Comparison of ENCODE assay signal across 8 mouse cellular contexts in the genomic region with DNA sequence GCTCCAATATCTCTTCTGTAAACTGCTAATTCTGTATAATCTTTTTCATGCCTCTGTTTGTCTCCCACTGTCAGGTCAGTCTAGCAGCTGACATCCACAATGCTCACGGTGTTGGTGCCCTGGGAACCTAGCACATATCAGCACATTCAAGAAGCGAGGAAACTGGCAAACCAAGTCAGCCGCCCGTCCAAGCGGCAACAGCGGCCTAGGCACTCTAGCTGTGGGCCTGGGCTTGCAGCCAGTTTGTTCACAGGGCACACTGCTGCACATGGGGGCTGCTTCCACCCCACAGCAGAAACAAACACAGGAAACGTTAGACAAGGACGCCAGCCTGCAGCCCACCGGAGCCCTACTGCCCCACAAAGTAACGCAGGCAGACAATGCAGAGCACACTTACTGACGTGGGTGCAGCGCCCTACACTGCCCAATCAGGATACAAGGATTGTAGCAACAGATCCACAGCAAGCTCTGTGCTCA. TPM values are rescaled to one million over a fixed set of nuclear protein-coding genes. Genes with fewer than 3 reads are reported as not detected.
DNase-seq lines count a peak whose midpoint lies in the region; ATAC-seq and TF ChIP-seq lines count a peak whose summit lies in the region.

No protein-coding gene starts in this region.

- no peak for TF ChIP-seq CTCF in G1E (IDR thresholded peaks at IDR 0.05; ENCODE audit: low read depth, low read length)

- H3K9ac ChIP-seq in hindbrain, embryonic 14.5 days, result no peak overlapping the region
- H3K9ac ChIP-seq in liver, embryonic 15.5 days, result peak overlapping the region; percentile 42

- no peaks in the 10 kb centered on the region for H3K9me3 ChIP-seq in hindbrain, embryonic 10.5 days
- H3K9me3 ChIP-seq in hindbrain, embryonic 14.5 days (ENCODE audit: control insufficient read depth, low read length), result no peaks in the 10 kb centered on the region
- H3K9me3 ChIP-seq in G1E (replicated peaks), result peaks cover 70% of the 10 kb centered on the region
- H3K9me3 ChIP-seq in liver, embryonic 15.5 days (replicated peaks), result no peaks in the 10 kb centered on the region

- no peak overlapping the region for H3K4me3 ChIP-seq in hindbrain, embryonic 10.5 days
- no peak overlapping the region for H3K4me3 ChIP-seq in hindbrain, embryonic 14.5 days (replicated peaks; ENCODE audit: low read length)
- H3K4me3 ChIP-seq in G1E (ENCODE audit: low read depth, low read length), result 0 out of 2 replicates have a peak overlapping the region, but pooled peaks have one; percentile 13
- H3K4me3 ChIP-seq in liver, embryonic 15.5 days (replicated peaks), result peak overlapping the region; percentile 21; the same call in 1 of the 2 replicates

- H3K4me2 ChIP-seq in hindbrain, embryonic 14.5 days (replicated peaks), result no peak overlapping the region
- peak overlapping the region; percentile 60 for H3K4me2 ChIP-seq in liver, embryonic 15.5 days

- H3K4me1 ChIP-seq in hindbrain, embryonic 10.5 days (replicated peaks), result peaks cover 34% of the 10 kb centered on the region
- peaks cover 10% of the 10 kb centered on the region; the same call in 1 of the 2 replicates for H3K4me1 ChIP-seq in hindbrain, embryonic 14.5 days (replicated peaks; ENCODE audit: control insufficient read depth, insufficient read depth, low read length)
- no peaks in the 10 kb centered on the region for H3K4me1 ChIP-seq in G1E (ENCODE audit: insufficient read depth, low read depth, low read length)
- peaks cover 47% of the 10 kb centered on the region for H3K4me1 ChIP-seq in liver, embryonic 15.5 days (replicated peaks)

- 87% methylated on average over 12 of the region's 12 CpGs for WGBS in hindbrain, embryonic 10.5 days
- 52% methylated on average over 12 of the region's 12 CpGs for WGBS in hindbrain, embryonic 14.5 days
- 21% methylated on average over 12 of the region's 12 CpGs for WGBS in liver, embryonic 15.5 days (ENCODE audit: insufficient replicate concordance)

- no peak for ATAC-seq in hindbrain, embryonic 14.5 days (ENCODE audit: low FRiP score)
- no peak for ATAC-seq in G1E (ENCODE audit: extremely low read depth, insufficient number of reproducible peaks, low FRiP score, poor library complexity, severe bottlenecking)
- ATAC-seq in granulocyte monocyte progenitor cell, adult 5-6 weeks (replicated peaks; ENCODE audit: poor library complexity, severe bottlenecking), result peak; percentile 34
- ATAC-seq in liver, embryonic 15.5 days (ENCODE audit: insufficient read depth), result peak; percentile 45
- ATAC-seq in frontal cortex, adult (ENCODE audit: low TSS enrichment), result no peak

- DNase-seq in hindbrain, embryonic 10.5 days (ENCODE audit: low spot score), result no peak
- DNase-seq in hindbrain, embryonic 14.5 days (ENCODE audit: low spot score), result no peak
- DNase-seq in G1E (ENCODE audit: low spot score), result no peak
- no peak for DNase-seq in right cerebral cortex, postnatal 14 days
- no peak for DNase-seq in frontal cortex, postnatal 14 days (ENCODE audit: low spot score in 2 of 2)

- peak overlapping the region; percentile 56; the same call in 1 of the 2 replicates for H3K27ac ChIP-seq in hindbrain, embryonic 10.5 days
- H3K27ac ChIP-seq in hindbrain, embryonic 14.5 days, result no peak overlapping the region
- H3K27ac ChIP-seq in liver, embryonic 15.5 days (replicated peaks), result peak overlapping the region; percentile 94

- peaks cover 41% of the 10 kb centered on the region for H3K36me3 ChIP-seq in hindbrain, embryonic 10.5 days
- peaks cover 22% of the 10 kb centered on the region for H3K36me3 ChIP-seq in hindbrain, embryonic 14.5 days (replicated peaks; ENCODE audit: control insufficient read depth, insufficient read depth)
- no peaks in the 10 kb centered on the region for H3K36me3 ChIP-seq in G1E (replicated peaks)
- H3K36me3 ChIP-seq in liver, embryonic 15.5 days (replicated peaks), result peaks cover 30% of the 10 kb centered on the region

- no peaks in the 10 kb centered on the region for H3K27me3 ChIP-seq in hindbrain, embryonic 10.5 days (ENCODE audit: insufficient read depth, poor library complexity, severe bottlenecking)
- no peaks in the 10 kb centered on the region for H3K27me3 ChIP-seq in hindbrain, embryonic 14.5 days (ENCODE audit: control insufficient read depth, insufficient read depth, low read length)
- no peaks in the 10 kb centered on the region for H3K27me3 ChIP-seq in G1E (ENCODE audit: insufficient read depth, low read length)
- H3K27me3 ChIP-seq in liver, embryonic 15.5 days, result no peaks in the 10 kb centered on the region

RNA-seq across cellular contexts. Expression of gene Katnal1, which starts 31.1 kb away (rescaled TPM):
- 22.4 and 23.6 TPM in 2 replicates for polyA plus RNA-seq in hindbrain, embryonic 10.5 days (2016; fragmentation: Nextera tagmentation; extraction: Ambion mirVana)
- polyA plus RNA-seq in hindbrain, embryonic 14.5 days (2014; fragmentation: Nextera tagmentation; extraction: Ambion mirVana), result 38.0 and 40.9 TPM in 2 replicates
- total RNA-seq in G1E (2014; fragmentation: Nextera tagmentation) (not detected in 2 replicates), G1E (2017) (0.12 and 0.71 TPM in 2 replicates)
- polyA plus RNA-seq in G1E (2012), result not detected in 2 replicates
- 4.4 and 4.6 TPM in 2 replicates for total RNA-seq in granulocyte monocyte progenitor cell, adult 5-6 weeks (2014; fragmentation: Nextera tagmentation)
- total RNA-seq in granulocyte monocyte progenitor cell, adult 5-6 weeks (2017), result 4.4 and 9.3 TPM in 2 replicates
- polyA plus RNA-seq in liver, embryonic 15.5 days (2015; fragmentation: Nextera tagmentation; extraction: Ambion mirVana), result 8.1 and 9.0 TPM in 2 replicates

Comparison
In these comparisons a context has a peak if more than half of its experiments do, and no peak if none do; other contexts are left out.
1. H3K4me3 ChIP-seq: peak in G1E (single experiment) and liver, embryonic 15.5 days (single experiment); none in hindbrain, embryonic 10.5 days (single experiment) and hindbrain, embryonic 14.5 days (single experiment).
2. ATAC-seq: peak in granulocyte monocyte progenitor cell, adult 5-6 weeks (single experiment) and liver, embryonic 15.5 days (single experiment); none in hindbrain, embryonic 14.5 days (single experiment), G1E (single experiment) and frontal cortex, adult (single experiment).